Mouse (Mus musculus) heart, embryonic 11.5 days (tissue): Measurements from ENCODE around the gene Smarcd1. TPM values are rescaled to one million over a fixed set of nuclear protein-coding genes. Genes with fewer than 3 reads are reported as not detected.

ENCODE experiments used
- ATAC-seq: fragments of 200-750 bp; cut with Nextera tagmentation; replicated peaks from 2 replicates; pipeline ENCODE4 v1.8.0; 2017; ENCODE audit warnings: moderate library complexity; ENCODE audit not compliant: insufficient number of reproducible peaks, low FRiP score, low TSS enrichment
- H3K27ac ChIP-seq: fragments of 300-500 bp; sonication (generic); 2 replicates; pipeline ENCODE4 v1.5.1; 2014; ENCODE audit warnings: mild to moderate bottlenecking, low read depth, low read length
- H3K27me3 ChIP-seq: fragments of 300-500 bp; sonication (generic); 2 replicates; pipeline ENCODE4 v1.6.1; 2014; ENCODE audit warnings: mild to moderate bottlenecking, low read length, mixed read lengths; ENCODE audit not compliant: control insufficient read depth, insufficient read depth
- H3K36me3 ChIP-seq: fragments of 300-500 bp; sonication (generic); 2 replicates; pipeline ENCODE4 v1.6.1; 2014; ENCODE audit warnings: mild to moderate bottlenecking, low read length, moderate library complexity, mixed read lengths; ENCODE audit not compliant: control insufficient read depth, insufficient read depth
- H3K4me1 ChIP-seq: fragments of 300-500 bp; sonication (generic); 2 replicates; pipeline ENCODE4 v1.6.1; 2014; ENCODE audit warnings: low read length; ENCODE audit not compliant: control insufficient read depth, insufficient read depth
- H3K4me2 ChIP-seq: fragments of 300-500 bp; sonication (generic); 2 replicates; pipeline ENCODE4 v1.6.1; 2014; ENCODE audit warnings: mild to moderate bottlenecking, moderate library complexity
- H3K4me3 ChIP-seq: fragments of 300-500 bp; sonication (generic); 2 replicates; pipeline ENCODE4 v1.5.1; 2014; ENCODE audit warnings: low read depth, low read length
- H3K9ac ChIP-seq: fragments of 300-500 bp; sonication (generic); 2 replicates; pipeline ENCODE4 v1.6.1; 2014; ENCODE audit warnings: mild to moderate bottlenecking, low read depth, low read length, moderate library complexity
- H3K9me3 ChIP-seq: fragments of 300-500 bp; sonication (generic); replicated peaks from 2 replicates; pipeline ENCODE4 v1.6.1; 2016; ENCODE audit warnings: low read length; ENCODE audit not compliant: control insufficient read depth
- WGBS: fragments of 180-500 bp; shearing (Covaris S2); extraction: QIAGEN DNeasy Blood & Tissue Kit; methylation state at CpG from one replicate; pipeline ENCODE4 v1.1.7; 2014; ENCODE audit not compliant: insufficient replicate concordance; 5-methylcytosine and 5-hydroxymethylcytosine counted together
- polyA plus RNA-seq: library from polyadenylated mRNA; unstranded; fragments of >200 nt; fragmentation: Nextera tagmentation; extraction: Ambion mirVana; gene quantifications from 2 replicates; pipeline ENCODE4 v1.2.1, GENCODE M21; 2014

The Smarcd1 gene
- polyA plus RNA-seq, 1 experiment from 2014 or later = 24.8 TPM

GRCm38 (mm10) chr15:99729056-99729783 is 27.3 kb downstream of the Smarcd1 start:
- Histone ChIP-seq H3K4me3 (no peak overlapping the region), H3K4me1 (peaks cover 6% of the 10 kb centered on the region), H3K9me3 (no peaks in the 10 kb centered on the region; the same call in 1 of the 2 replicates), H3K4me2 (no peak overlapping the region), H3K9ac (no peak overlapping the region), H3K36me3 (peaks cover 19% of the 10 kb centered on the region), H3K27me3 (no peaks in the 10 kb centered on the region), H3K27ac (no peak overlapping the region)
- WGBS = 93% methylated on average over 3 of the region's 4 CpGs
- no peak for ATAC-seq

- H3K9ac ChIP-seq = no peak overlapping the region
- H3K4me3 ChIP-seq = no peak overlapping the region
- no peak for ATAC-seq
- H3K4me1 ChIP-seq = peaks cover 4% of the 10 kb centered on the region
- H3K9me3 ChIP-seq = no peaks in the 10 kb centered on the region; the same call in 1 of the 2 replicates
- H3K27me3 ChIP-seq = no peaks in the 10 kb centered on the region
- WGBS = 87% methylated on average over 2 of the region's 2 CpGs
- no peak overlapping the region for H3K4me2 ChIP-seq
- H3K27ac ChIP-seq = no peak overlapping the region
- H3K36me3 ChIP-seq = peaks cover 19% of the 10 kb centered on the region
Observed at GRCm38 (mm10) chr15:99731167-99731566, 29.2 kb downstream of the Smarcd1 start.

- ATAC-seq = no peak
- 88% methylated on average over 3 of the region's 3 CpGs for WGBS
- Histone ChIP-seq H3K36me3 (peaks cover 19% of the 10 kb centered on the region), H3K27me3 (no peaks in the 10 kb centered on the region), H3K4me3 (no peak overlapping the region), H3K9me3 (no peaks in the 10 kb centered on the region; the same call in 1 of the 2 replicates), H3K9ac (no peak overlapping the region), H3K4me1 (peaks cover 1% of the 10 kb centered on the region), H3K27ac (no peak overlapping the region), H3K4me2 (no peak overlapping the region)
Observed at GRCm38 (mm10) chr15:99731678-99732077, 29.7 kb downstream of the Smarcd1 start.

GRCm38 (mm10) chr15:99733186-99733585 is 31.3 kb downstream of the Smarcd1 start:
- peaks cover 15% of the 10 kb centered on the region for H3K36me3 ChIP-seq
- no peak for ATAC-seq

GRCm38 (mm10) chr15:99735631-99736030 is 33.7 kb downstream of the Smarcd1 start:
- H3K4me2 ChIP-seq = no peak overlapping the region
- H3K36me3 ChIP-seq = peaks cover 15% of the 10 kb centered on the region
- WGBS = 89% methylated on average over 2 of the region's 2 CpGs
- no peak overlapping the region for H3K27ac ChIP-seq
- no peaks in the 10 kb centered on the region for H3K27me3 ChIP-seq
- no peaks in the 10 kb centered on the region for H3K4me1 ChIP-seq
- H3K4me3 ChIP-seq = no peak overlapping the region
- H3K9ac ChIP-seq = no peak overlapping the region
- ATAC-seq = no peak
- H3K9me3 ChIP-seq = no peaks in the 10 kb centered on the region

More at GRCm38 (mm10) chr15:99733186-99733585, 31.3 kb downstream of the Smarcd1 start:
- Histone ChIP-seq H3K9ac (no peak overlapping the region), H3K27ac (no peak overlapping the region), H3K9me3 (no peaks in the 10 kb centered on the region; the same call in 1 of the 2 replicates), H3K4me3 (no peak overlapping the region), H3K4me2 (no peak overlapping the region), H3K27me3 (no peaks in the 10 kb centered on the region), H3K4me1 (no peaks in the 10 kb centered on the region)
- 90% methylated on average over 5 of the region's 5 CpGs for WGBS

GRCm38 (mm10) chr15:99736675-99737074 is 34.7 kb downstream of the Smarcd1 start:
- H3K9me3 ChIP-seq = no peaks in the 10 kb centered on the region
- no peak for ATAC-seq
- H3K4me3 ChIP-seq = no peak overlapping the region
- peaks cover 16% of the 10 kb centered on the region for H3K36me3 ChIP-seq
- no peak overlapping the region for H3K9ac ChIP-seq
- no peak overlapping the region for H3K27ac ChIP-seq
- no peaks in the 10 kb centered on the region for H3K27me3 ChIP-seq
- H3K4me1 ChIP-seq = no peaks in the 10 kb centered on the region
- no peak overlapping the region for H3K4me2 ChIP-seq
- 85% methylated on average over 11 of the region's 11 CpGs for WGBS

GRCm38 (mm10) chr15:99740229-99740628 is 38.3 kb downstream of the Smarcd1 start:
- no peaks in the 10 kb centered on the region for H3K9me3 ChIP-seq
- H3K9ac ChIP-seq = no peak overlapping the region
- H3K4me2 ChIP-seq = no peak overlapping the region
- H3K27ac ChIP-seq = no peak overlapping the region
- peaks cover 13% of the 10 kb centered on the region for H3K36me3 ChIP-seq
- H3K4me3 ChIP-seq = no peak overlapping the region
- WGBS = 92% methylated on average over 4 of the region's 4 CpGs
- H3K27me3 ChIP-seq = no peaks in the 10 kb centered on the region
- ATAC-seq = no peak
- no peaks in the 10 kb centered on the region for H3K4me1 ChIP-seq

GRCm38 (mm10) chr15:99754204-99754603 is 52.3 kb downstream of the Smarcd1 start:
- 66% methylated on average over 3 of the region's 3 CpGs for WGBS
- no peak for ATAC-seq

More at GRCm38 (mm10) chr15:99754204-99754603, 52.3 kb downstream of the Smarcd1 start:
- Histone ChIP-seq H3K27ac (no peak overlapping the region), H3K4me2 (no peak overlapping the region), H3K9me3 (peaks cover 4% of the 10 kb centered on the region; the same call in 1 of the 2 replicates), H3K4me3 (no peak overlapping the region), H3K27me3 (no peaks in the 10 kb centered on the region), H3K9ac (no peak overlapping the region), H3K36me3 (0 out of 2 replicates have a peak, but pooled peaks cover 6% of the 10 kb centered on the region), H3K4me1 (0 out of 2 replicates have a peak, but pooled peaks cover 2% of the 10 kb centered on the region)
